Mouse (Mus musculus) fat pad, adult 2 months (tissue): ENCODE data around the gene Tpp1.
"Not testable (repeated sequence)": the region's sequence is repeated elsewhere in the genome, so short reads cannot be mapped to it uniquely, and the experiment has no call there.

Experiments
- DNase-seq: peaks from one replicate; pipeline ENCODE4 v3.0.0-alpha.2; 2011; ENCODE audit warnings: low read depth, low spot score; ENCODE audit errors: extremely low read depth

Gene Tpp1

DNA sequence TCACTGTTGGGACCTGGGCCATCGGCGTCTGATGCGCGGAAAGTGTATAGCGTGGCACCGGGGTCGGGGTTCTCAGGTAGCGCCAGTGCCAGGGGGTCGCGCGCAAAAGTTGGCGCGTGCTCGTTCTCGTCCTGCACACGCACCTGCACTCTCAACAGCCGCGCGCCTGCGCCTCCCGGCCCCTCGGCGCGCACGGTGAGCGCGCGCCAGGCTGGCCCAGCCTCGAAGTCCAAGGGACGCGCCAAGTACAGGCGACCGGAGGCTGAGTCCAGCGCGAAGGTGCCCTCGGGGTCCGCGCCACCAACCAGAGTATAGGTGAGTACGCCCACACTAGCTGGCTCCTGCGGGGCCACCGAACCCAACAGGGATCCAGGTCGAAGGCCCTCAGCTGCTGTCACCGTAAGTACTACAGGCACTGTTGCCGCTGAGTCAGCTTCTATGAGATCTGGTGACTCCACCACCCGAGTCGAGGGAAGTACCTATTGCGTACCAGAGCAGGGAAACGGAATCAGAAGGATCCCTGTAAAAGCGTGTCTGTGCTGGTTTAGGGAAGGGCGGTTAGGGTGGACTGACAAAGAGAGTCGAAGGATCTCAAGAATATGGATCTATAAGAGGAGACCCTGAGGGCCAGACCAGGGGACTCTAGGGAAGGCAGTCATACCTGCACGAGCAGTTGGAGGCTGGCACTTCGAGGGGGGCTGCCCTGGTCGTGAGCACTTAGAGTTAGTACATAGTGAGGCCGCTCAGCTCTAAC lies 10.7 kb upstream of the Tpp1 start:
- DNase-seq = no peak

DNA sequence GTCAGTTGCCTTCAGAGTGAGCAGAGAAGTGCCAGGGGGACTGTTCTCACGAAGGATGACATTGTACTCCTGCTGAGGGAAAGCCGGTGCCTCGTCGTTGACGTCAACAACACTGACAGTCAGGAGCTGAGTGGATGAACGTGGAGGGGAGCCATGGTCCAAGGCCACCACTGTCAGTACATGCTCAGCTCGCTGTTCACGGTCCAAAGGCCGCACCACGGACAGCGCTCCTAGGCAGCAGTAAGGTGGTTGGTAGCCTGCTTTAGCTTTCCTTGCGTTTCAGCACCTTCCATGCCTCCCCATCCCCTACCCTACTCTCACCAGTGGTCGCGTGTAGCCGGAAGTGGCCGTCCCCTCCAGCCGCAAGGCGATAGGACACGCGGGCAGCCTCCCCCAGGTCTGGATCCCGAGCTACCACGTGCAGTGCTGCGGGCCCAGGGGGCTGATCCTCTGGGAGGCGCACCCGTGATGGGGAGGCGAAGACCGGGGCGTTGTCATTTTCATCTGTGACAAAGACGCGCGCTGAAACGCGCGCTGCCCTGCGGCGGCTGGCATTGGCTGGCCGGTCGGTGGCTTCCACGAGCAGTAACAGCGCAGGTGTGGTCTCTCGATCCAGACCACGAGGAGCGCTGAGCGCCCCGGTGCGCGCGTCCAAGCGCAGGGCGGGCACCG lies 9.9 kb upstream of the Tpp1 start:
- no peak for DNase-seq

DNA sequence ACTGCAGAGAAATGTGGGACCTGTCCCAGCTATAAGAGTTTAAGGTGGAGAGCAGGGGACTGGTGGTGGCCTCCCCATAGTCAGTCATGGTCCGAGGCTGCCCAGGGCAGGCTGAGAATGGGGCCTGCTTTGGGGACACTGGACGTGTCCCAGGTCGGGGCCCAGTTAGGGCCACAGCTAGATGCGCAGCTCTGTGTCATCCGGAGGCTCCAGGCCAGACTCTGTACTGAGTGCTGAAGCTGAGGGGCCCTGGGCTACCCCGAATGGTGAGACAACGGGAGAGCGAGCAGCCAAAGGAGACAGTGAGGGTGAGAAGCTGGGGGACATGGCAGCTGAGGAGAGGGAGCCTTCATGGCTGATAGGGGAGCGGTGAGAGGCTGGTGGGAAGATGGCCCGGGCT lies 1.2 kb upstream of the Tpp1 start:
- DNase-seq = no peak

DNA sequence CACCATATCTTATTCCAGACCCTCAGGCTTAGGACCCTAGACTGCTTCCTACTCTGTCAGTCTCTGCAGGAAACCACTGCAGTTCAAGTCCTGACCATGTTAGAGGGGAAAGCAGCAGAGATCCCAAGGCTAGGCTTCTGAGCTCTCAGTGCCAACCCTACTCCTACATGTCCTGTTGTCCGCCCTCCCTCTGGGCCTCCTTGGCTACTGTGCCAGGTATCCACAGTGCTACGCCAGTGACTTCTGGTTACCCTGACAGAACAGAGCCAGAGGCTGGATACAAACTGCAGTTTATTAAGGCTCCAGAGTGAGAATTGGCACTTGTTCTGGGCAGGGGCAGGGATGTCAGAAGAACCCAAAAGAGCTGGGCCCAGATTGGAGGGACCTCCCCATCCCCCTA lies 681 bp upstream of the Tpp1 start:
- DNase-seq = no peak

DNA sequence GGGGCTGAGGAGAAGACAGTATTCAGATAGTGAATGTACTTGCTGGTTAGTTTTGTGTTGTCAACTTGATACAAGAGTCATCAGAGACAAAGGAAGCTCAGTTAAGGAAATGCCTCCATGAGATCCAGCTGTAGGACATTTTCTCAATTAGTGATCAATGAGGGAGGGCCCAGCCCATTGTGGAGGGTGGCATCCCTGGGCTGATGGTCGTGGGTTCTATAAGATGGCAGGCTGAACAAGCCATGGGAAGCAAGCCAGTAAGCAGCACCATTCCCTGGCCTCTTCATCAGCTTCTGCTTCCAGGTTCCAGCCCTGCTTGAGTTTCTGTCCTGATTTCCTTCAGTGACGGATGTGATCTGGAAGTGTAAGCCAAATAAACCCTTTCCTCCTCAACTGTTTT lies 4.3 kb downstream of the Tpp1 start:
- no peak for DNase-seq

DNA sequence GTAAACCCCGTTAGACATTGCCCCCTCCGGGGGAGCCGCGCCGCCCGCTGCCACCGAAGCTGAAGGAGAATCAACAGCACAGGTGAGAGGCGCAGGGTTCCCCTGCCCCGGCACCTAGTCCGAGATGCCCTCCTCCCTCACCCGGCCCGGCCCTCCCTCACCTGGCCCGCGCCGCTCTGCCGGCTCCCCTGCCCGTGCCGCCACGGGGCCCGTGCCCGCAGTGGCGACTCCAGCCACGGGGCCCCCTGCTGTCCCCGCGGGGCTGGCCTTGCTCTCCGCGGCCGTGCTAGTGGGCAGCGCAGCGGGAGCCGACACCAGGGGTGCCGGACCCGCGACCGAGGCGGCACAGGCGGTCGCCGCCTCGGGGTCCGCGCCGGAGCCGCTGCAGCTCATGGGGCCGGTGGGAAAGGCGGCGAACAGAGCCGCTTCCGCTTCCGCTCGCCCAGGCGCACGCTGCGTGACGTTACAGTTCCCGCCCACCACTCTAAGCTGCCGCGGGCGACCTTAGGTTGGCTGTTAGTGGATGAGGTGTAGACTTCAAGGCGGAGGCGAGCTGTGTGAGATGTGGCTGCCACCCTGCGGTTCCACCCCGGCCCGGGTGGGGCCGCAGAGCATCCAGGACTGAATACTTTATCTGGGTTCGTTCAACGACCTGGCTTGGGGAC lies 8.0 kb downstream of the Tpp1 start, which contains the start of gene Taf10:
Gene Taf10, minus strand, starts transcription at position 436 of the 665 bp plus-strand sequence.
- no peak for DNase-seq

DNA sequence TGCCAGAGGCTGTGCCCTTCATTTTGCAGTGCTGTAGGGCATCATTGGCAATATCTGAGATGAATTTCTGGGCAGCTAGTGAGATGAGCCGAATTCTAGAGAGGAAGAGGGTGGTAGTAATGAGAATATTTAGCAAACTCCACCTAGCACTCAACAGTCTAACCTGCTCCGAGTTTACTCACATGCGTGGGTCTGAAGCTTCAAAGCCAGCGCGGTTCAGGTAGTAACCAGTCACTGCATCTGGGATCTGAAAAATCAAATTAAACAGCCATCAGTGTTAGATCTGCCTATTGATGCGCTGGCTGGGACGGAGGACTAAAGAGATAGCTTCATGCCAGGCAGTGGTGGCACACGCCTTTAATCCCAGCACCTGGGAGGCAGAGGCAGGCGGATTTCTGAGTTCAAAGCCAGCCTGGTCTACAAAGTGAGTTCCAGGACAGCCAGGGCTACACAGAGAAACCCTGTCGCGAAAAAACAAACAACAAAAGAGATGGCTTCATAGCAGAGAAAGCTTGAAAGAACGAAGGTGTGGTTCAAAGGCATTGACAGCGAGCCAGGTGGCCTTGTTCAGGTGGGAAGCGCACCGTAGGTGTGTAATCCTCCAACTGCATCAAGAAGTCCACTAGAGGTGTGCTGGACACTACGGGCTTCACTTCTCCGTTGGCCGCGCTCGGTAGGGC lies 8.6 kb downstream of the Tpp1 start:
- not testable (repeated sequence) for DNase-seq

DNA sequence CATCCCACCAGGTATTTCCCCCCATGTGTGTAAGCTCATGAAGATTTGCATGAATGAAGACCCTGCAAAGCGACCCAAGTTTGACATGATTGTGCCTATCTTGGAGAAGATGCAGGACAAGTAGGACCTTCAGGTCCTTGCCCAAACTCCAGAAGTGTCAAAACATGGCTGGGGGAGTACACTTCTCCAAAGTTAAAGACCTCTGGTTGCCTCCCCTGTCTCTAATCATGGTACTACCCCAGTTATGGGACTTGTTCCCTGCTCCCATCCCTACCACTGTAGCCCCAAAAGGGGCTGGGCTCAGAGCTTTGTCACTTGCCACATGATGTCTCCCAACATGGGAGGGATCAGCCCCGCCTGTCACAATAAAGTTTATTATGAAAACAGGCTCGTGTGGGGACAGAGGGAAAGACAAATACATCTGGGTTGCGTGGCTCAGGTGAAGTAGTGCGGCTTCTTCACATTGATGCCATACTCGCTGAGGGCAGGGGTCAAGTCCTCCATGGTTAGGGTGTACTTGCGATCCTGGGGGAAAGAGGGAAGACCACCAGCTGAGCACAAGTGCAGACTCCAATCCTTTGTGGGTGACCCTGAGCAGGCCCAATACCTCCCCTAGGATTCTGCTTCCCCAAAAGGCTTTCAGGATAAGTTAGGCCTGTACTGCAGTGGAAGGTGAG lies 9.4 kb downstream of the Tpp1 start:
- not testable (repeated sequence) for DNase-seq

DNA sequence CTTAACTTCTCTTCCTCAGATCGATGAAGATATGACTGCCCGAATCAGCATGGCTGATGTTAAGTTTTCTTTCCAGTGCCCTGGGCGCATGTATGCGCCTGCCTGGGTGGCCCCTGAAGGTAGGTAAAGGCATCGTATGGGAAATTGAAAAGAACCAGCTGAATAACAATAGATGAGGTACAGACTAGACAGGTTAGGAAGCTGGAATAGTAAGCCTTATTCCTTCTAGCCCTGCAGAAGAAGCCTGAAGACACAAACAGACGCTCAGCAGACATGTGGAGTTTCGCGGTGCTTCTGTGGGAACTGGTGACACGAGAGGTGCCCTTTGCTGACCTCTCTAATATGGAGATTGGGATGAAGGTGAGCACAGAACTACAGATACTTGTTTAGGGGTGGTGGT lies 10.1 kb downstream of the Tpp1 start:
- no peak for DNase-seq

DNA sequence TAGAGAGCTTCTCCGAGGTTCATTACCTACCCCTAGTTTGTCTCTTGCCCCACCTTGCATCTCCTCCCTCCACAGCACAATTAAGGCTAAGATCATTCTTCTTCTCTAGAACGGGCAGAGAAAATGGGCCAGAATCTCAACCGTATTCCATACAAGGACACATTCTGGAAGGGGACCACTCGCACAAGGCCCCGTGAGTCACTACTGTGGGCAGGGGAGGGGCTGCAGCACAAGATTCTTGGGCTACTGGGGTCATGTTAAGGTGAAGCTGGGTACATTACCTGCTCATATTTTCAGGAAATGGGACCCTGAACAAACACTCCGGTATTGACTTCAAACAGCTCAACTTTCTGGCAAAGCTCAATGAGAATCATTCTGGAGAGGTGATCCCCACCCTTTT lies 11.2 kb downstream of the Tpp1 start:
- DNase-seq = no peak

DNA sequence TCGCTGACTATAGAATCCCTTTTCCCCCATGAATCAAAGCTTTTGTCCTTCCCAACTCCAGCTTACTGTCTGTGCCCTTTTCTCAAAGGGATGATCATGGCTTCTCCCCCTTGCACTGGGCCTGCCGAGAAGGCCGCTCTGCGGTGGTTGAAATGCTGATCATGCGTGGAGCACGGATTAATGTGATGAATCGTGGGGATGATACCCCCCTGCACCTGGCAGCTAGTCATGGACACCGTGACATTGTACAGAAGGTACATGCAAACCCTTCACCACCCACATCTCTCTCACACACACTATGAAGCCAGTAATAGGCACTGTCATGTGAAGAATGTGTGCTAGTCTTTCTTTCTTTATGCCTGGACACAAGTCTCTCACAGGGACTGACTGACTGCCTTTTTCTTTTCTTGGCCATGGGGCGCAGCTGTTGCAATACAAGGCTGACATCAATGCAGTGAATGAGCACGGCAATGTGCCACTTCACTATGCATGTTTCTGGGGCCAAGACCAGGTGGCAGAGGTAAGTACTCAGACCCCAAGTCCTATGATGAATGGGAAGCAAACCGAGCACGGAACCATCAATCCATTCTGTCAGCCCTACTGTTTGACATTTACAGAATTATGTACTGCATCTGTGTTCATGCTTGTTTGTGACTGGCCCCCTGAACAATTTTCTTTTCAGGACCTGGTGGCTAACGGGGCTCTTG lies 11.8 kb downstream of the Tpp1 start:
- no peak for DNase-seq

DNA sequence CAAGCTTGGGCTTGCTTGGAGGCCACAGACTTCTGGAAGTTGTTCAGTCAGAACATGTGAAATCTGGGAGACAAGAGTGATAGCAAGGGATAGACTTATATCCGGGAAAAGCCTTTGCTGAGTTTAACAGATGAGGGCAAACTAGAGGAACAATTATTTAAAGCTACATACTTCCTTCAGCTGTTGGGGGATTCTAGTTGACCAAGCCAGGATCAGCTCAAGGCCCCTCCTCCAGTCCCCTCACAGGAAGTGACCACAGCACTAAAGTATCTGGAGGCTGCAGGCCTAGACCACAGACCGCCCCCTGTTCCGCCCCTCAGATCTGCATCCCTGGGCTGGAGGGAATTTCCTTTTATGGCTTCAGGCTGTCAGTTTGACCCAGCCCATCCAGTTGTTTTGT lies 13.1 kb downstream of the Tpp1 start:
- DNase-seq = no peak

DNA sequence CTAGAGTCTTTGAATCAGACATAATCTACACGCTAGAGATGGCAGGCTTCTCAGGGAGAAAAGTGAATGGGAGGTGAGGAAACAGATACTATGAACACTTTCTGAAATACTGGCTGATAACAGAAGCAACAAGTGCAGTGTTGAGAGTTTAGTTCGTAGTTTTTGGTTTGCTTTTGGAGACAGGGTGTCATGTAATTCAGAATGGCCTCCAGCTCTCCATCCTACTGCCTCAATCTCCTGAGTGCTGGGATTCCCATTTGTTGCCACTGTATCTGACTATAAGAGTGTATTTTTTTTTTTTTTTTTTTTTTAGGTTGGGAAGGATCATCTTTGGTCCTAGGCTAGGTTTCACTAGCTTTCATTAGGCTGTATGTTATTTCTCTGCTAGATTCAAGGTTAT lies 13.7 kb downstream of the Tpp1 start:
- no peak for DNase-seq

DNA sequence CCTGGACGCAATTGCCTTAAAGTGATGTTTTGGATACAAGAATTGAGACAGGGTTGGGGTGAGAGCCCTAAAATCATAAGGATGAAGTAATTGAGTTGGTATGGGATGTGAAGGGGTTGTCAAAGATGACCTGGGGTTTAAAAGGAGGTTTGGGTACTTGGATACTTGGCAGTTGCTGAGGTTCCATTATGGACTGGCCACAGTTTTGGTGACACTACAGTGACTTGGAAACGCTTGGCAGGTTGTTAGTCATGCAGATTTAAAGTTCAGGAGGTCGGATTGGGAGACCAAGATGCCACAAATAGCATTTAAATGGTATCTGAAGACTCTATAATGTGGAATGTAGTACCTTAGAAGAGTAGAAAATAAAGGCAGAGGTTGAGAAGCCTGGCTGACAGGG lies 14.4 kb downstream of the Tpp1 start:
- no peak for DNase-seq

DNA sequence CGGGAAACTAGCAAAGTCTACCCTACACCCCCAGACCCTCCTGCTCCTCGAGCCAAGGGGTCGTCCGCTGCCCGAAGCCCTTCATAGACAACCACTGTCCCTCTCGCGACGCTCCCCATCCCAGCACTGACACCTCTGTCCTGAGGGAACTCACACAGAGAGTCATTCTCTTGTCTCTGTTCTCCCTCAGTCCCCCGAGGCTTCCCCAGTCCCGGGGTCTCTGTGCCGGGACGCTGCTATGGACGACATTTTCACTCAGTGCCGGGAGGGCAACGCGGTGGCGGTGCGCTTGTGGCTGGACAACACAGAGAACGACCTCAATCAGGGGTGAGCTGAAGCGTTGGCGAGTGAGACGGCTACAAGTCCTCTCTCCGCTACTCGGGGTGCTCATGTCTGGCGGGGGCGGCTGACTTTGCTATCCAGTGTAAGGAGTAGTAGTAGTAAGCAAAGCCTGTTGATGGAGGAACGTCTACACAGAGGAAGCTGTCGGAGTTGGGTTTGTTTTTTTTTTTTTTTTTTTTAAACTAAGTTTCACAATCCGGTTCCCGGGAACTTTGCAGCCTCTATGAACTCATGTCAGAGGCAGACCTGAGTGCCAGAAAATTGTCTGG lies 15.0 kb downstream of the Tpp1 start, which contains the start of gene Rrp8:
Gene Rrp8, minus strand, starts transcription at position 475 of the 611 bp plus-strand sequence.
- DNase-seq = no peak

DNA sequence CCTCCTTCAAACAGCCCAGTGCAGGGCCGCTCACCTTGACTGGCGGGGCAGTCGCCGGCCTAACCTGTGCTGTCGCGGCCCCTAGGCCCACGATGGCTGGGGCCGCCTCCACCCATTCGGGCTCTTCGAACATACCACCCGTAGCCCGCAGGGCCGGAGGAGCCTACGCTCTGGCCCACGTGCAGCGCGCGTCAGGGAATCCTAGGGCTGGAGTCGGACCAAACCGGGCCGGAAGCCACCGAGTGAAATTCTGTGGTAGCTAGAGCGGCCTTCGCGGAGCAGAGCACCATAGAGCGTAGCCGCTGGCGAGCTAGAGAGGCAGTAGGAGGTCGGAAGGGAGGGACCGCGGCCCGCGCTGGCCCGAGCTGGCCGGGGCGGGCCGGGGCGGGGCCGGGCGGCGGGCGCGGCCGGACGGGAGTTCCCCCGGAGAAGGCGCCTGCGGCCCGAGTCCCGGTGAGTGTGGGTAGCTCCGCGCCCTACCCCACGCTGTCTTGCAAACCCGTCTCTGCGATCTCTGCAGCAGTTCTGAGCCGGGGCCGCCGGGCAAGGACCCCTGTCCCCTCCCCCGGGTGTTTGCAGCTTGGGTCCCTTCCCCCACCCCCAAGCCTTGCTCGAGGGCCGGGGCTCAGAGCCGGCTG lies 15.7 kb downstream of the Tpp1 start, which contains the start of gene Ilk:
Gene Ilk, plus strand, starts transcription at position 329 of the 638 bp plus-strand sequence.
- DNase-seq = no peak

DNA sequence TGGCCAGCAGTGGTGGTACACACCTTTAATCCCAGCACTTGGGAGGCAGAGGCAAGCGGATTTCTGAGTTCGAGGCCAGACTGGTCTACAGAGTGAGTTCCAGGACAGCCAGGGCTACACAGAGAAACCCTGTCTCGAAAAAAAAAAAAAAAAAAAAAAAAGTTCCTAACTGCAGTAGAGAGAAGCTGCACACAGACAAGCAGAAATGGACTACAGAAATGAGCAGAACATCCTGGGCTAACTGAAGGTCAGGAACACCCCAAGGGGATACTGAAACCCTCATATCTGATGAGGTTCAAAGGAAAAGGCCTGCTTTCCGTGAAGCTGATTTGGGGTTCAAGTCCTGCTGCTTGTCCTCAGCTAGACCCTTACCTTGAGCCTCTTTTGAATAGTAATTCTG lies 16.6 kb downstream of the Tpp1 start:
- DNase-seq = not testable (repeated sequence)

DNA sequence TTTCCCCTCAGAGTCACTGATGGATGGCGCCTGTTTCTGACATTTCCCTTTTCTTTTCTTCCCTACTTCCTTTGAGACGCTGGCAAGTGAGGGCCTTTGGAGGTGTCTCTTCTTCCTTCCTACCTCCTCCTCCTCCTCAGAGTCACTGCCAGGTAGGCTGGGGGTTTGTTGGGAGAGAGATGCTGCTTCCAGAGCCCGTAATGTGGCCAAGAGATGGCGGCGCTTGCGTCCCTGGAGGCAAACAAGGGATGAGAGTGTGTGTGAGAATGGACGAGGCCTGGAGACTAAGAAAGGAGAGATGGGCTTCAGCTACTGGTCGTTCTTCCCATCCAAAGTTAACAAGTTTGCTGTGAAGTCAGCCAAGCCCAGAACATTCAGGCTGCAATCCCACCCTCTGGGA lies 17.2 kb downstream of the Tpp1 start:
- DNase-seq = no peak

DNA sequence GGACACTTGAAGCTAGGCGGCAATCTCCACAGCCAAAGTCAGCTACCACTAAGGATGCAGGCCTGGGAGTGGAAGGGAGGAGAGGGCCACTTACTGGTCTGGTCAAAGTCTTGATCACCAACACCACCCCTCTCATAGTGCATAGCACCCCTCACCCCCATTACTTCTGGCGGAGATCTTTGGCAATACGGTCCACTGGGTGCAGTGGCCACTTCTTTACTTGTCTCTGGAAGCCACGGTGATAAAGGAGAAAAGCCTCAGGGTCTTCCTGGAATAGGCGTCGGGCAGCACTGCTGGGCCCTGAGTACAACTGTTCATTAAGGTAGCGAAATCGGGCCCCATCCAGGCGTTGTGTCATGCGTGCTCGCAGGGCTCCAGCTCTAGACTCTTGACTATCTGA lies 18.2 kb downstream of the Tpp1 start:
- DNase-seq = no peak
